Mouse (Mus musculus) lung, postnatal 36 days (tissue): ENCODE measurements around the gene Zkscan3.

ENCODE experiments used
- DNase-seq: peaks from one replicate; pipeline ENCODE4 v3.0.0; 2022; ENCODE audit warnings: mixed read lengths

The Zkscan3 gene

GRCm38 (mm10) chr13:21402287-21402846, at the start of gene Zkscan3:
TSS of gene Zkscan3 (minus strand) at chr13:21402755.
- DNase-seq, result peak; percentile 91

- DNase-seq, result peak; percentile 42
Observed at GRCm38 (mm10) chr13:21447856-21448614, 45.5 kb upstream of the Zkscan3 start.

- no peak for DNase-seq
Observed at GRCm38 (mm10) chr13:21446796-21447195, 44.2 kb upstream of the Zkscan3 start.

GRCm38 (mm10) chr13:21441207-21441572, 38.6 kb upstream of the Zkscan3 start:
- DNase-seq, result no peak

- peak; percentile 61 for DNase-seq
Observed at GRCm38 (mm10) chr13:21440503-21441206, 38.1 kb upstream of the Zkscan3 start, which contains the start of gene Pgbd1. TSS of gene Pgbd1 (minus strand) at chr13:21441058.

GRCm38 (mm10) chr13:21435476-21435875, 32.9 kb upstream of the Zkscan3 start:
- DNase-seq, result no peak

GRCm38 (mm10) chr13:21427631-21428030, 25.1 kb upstream of the Zkscan3 start:
- DNase-seq, result no peak

GRCm38 (mm10) chr13:21423301-21423700, 20.7 kb upstream of the Zkscan3 start:
- no peak for DNase-seq

GRCm38 (mm10) chr13:21418865-21419264, 16.3 kb upstream of the Zkscan3 start:
- no peak for DNase-seq

GRCm38 (mm10) chr13:21417298-21418010, 14.9 kb upstream of the Zkscan3 start:
- no peak for DNase-seq

- DNase-seq, result no peak
Observed at GRCm38 (mm10) chr13:21415750-21416149, 13.2 kb upstream of the Zkscan3 start.

GRCm38 (mm10) chr13:21415266-21415665, 12.7 kb upstream of the Zkscan3 start:
- DNase-seq, result no peak

- peak; percentile 51 for DNase-seq
Observed at GRCm38 (mm10) chr13:21414231-21415212, 12.0 kb upstream of the Zkscan3 start.

- DNase-seq, result no peak
Observed at GRCm38 (mm10) chr13:21408805-21409459, 6.4 kb upstream of the Zkscan3 start.

GRCm38 (mm10) chr13:21407969-21408804, 5.6 kb upstream of the Zkscan3 start:
- peak; percentile 91 for DNase-seq

GRCm38 (mm10) chr13:21407341-21407740, 4.8 kb upstream of the Zkscan3 start:
- DNase-seq, result no peak

GRCm38 (mm10) chr13:21402848-21403247, 293 bp upstream of the Zkscan3 start:
- DNase-seq, result no peak

GRCm38 (mm10) chr13:21401636-21402286, 794 bp downstream of the Zkscan3 start:
- DNase-seq, result no peak

GRCm38 (mm10) chr13:21401166-21401565, 1.4 kb downstream of the Zkscan3 start:
- no peak for DNase-seq

GRCm38 (mm10) chr13:21397486-21397885, 5.1 kb downstream of the Zkscan3 start:
- no peak for DNase-seq
